Mouse (Mus musculus) neural tube, embryonic 14.5 days (tissue): ENCODE data around the gene Chsy1. TPM values are rescaled to one million over a fixed set of nuclear protein-coding genes. Genes with fewer than 3 reads are reported as not detected.
A peak's percentile ranks its signal among the peaks of the same experiment; 100 is the strongest.

Experiments used
- ATAC-seq: fragments of 200-750 bp; cut with Nextera tagmentation; 2 replicates; pipeline ENCODE4 v1.8.0; 2017; ENCODE audit warnings: low read depth, mild to moderate bottlenecking, moderate TSS enrichment, moderate library complexity
- H3K27ac ChIP-seq: fragments of 300-500 bp; sonication (generic); 2 replicates; pipeline ENCODE4 v1.5.1; 2014; ENCODE audit warnings: low read depth, mild to moderate bottlenecking, control low read depth, low read length, moderate library complexity, mixed read lengths
- H3K27me3 ChIP-seq: fragments of 300-500 bp; sonication (generic); 2 replicates; pipeline ENCODE4 v1.6.1; 2014; ENCODE audit warnings: low read length; ENCODE audit not compliant: control insufficient read depth, insufficient read depth
- H3K36me3 ChIP-seq: fragments of 300-500 bp; sonication (generic); 2 replicates; pipeline ENCODE4 v1.6.1; 2014; ENCODE audit warnings: low read length, mixed read lengths; ENCODE audit not compliant: control insufficient read depth, insufficient read depth
- H3K4me1 ChIP-seq: fragments of 300-500 bp; sonication (generic); 2 replicates; pipeline ENCODE4 v1.6.1; 2014; ENCODE audit warnings: low read length; ENCODE audit not compliant: control insufficient read depth, insufficient read depth
- H3K4me2 ChIP-seq: fragments of 300-500 bp; sonication (generic); 2 replicates; pipeline ENCODE4 v1.6.1; 2014; ENCODE audit warnings: mild to moderate bottlenecking, low read depth, low read length, control low read depth
- H3K4me3 ChIP-seq: fragments of 300-500 bp; sonication (generic); 2 replicates; pipeline ENCODE4 v1.5.1; 2014; ENCODE audit warnings: low read depth, low read length, control low read depth, mixed read lengths
- H3K9ac ChIP-seq: fragments of 300-500 bp; sonication (generic); replicated peaks from 2 replicates; pipeline ENCODE4 v1.6.1; 2014; ENCODE audit warnings: low read depth, mild to moderate bottlenecking, control low read depth, low read length, mixed read lengths
- H3K9me3 ChIP-seq: fragments of 300-500 bp; sonication (generic); 2 replicates; pipeline ENCODE4 v1.6.1; 2016; ENCODE audit warnings: low read length; ENCODE audit not compliant: control insufficient read depth
- WGBS: fragments of 180-500 bp; shearing (Covaris S2); extraction: QIAGEN DNeasy Blood & Tissue Kit; methylation state at CpG from one replicate; pipeline ENCODE4 v1.1.7; 2014; 5-methylcytosine and 5-hydroxymethylcytosine counted together
- polyA plus RNA-seq: library from polyadenylated mRNA; unstranded; fragments of >200 nt; fragmentation: Nextera tagmentation; extraction: Ambion mirVana; gene quantifications from 2 replicates; pipeline ENCODE4 v1.2.1, GENCODE M21; 2014

The Chsy1 gene
- polyA plus RNA-seq, 1 experiment from 2014 or later = 16.4 TPM

GRCm38 (mm10) chr7:66105771-66106170, 3.5 kb upstream of the Chsy1 start:
- Histone ChIP-seq H3K27ac (no peak overlapping the region), H3K27me3 (no peaks in the 10 kb centered on the region), H3K4me1 (peaks cover under 1% of the 10 kb centered on the region; the same call in 1 of the 2 replicates), H3K4me2 (no peak overlapping the region), H3K4me3 (no peak overlapping the region), H3K36me3 (no peaks in the 10 kb centered on the region), H3K9ac (no peak overlapping the region), H3K9me3 (no peaks in the 10 kb centered on the region)
- WGBS = 48% methylated on average over 4 of the region's 4 CpGs
- ATAC-seq = no peak

- WGBS = 78% methylated on average over 7 of the region's 7 CpGs
- no peaks in the 10 kb centered on the region for H3K27me3 ChIP-seq
- peaks cover 8% of the 10 kb centered on the region for H3K4me1 ChIP-seq
- ATAC-seq = no peak
- no peak overlapping the region for H3K27ac ChIP-seq
- H3K9me3 ChIP-seq = no peaks in the 10 kb centered on the region
- H3K36me3 ChIP-seq = no peaks in the 10 kb centered on the region
- no peak overlapping the region for H3K4me3 ChIP-seq
- no peak overlapping the region for H3K9ac ChIP-seq
- H3K4me2 ChIP-seq = no peak overlapping the region
Observed at GRCm38 (mm10) chr7:66106581-66107056, 2.7 kb upstream of the Chsy1 start.

- Histone ChIP-seq H3K4me1 (peaks cover 11% of the 10 kb centered on the region), H3K9me3 (no peaks in the 10 kb centered on the region)
- WGBS = 82% methylated on average over 11 of the region's 11 CpGs
Observed at GRCm38 (mm10) chr7:66107206-66107605, 2.1 kb upstream of the Chsy1 start.

DNA sequence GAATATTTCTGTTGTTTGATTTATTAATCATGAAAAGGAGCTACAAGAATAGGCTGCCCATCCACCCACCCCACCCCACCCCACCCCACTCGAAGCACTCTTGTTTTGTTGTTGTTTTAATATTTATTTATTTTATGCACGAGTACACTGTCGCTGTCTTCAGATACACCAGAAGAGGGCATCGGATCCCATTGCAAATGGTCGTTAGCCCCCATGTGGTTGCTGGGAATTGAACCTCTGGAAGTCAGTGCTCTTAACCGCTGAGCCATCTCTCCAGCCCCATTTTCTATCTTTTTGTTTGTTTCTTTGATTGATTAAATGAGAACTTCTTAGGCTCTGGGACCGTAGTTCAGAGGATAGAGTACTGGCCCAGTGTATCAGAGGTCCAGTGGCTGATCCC, 1.4 kb upstream of the Chsy1 start:
- 10% methylated on average over 7 of the region's 7 CpGs for WGBS
- no peak for ATAC-seq

More at GRCm38 (mm10) chr7:66107206-66107605, 2.1 kb upstream of the Chsy1 start:
- Histone ChIP-seq H3K9ac (no peak overlapping the region), H3K4me2 (no peak overlapping the region), H3K27me3 (no peaks in the 10 kb centered on the region), H3K27ac (no peak overlapping the region), H3K36me3 (no peaks in the 10 kb centered on the region), H3K4me3 (no peak overlapping the region)
- ATAC-seq = no peak

GRCm38 (mm10) chr7:66109855-66110635, 730 bp downstream of the Chsy1 start:
- WGBS = under 1% methylated on average over 37 of the region's 77 CpGs
- Histone ChIP-seq H3K4me3 (peak overlapping the region; percentile 84), H3K4me1 (peaks cover 15% of the 10 kb centered on the region), H3K36me3 (no peaks in the 10 kb centered on the region), H3K9me3 (no peaks in the 10 kb centered on the region), H3K9ac (peak overlapping the region; percentile 92), H3K27me3 (no peaks in the 10 kb centered on the region), H3K27ac (peak overlapping the region; percentile 93), H3K4me2 (peak overlapping the region; percentile 68)
- peak; percentile 39 for ATAC-seq

More for the DNA sequence above, 1.4 kb upstream of the Chsy1 start:
- Histone ChIP-seq H3K27ac (no peak overlapping the region), H3K4me3 (no peak overlapping the region), H3K4me2 (no peak overlapping the region), H3K36me3 (no peaks in the 10 kb centered on the region), H3K9me3 (no peaks in the 10 kb centered on the region), H3K9ac (no peak overlapping the region), H3K4me1 (peaks cover 12% of the 10 kb centered on the region), H3K27me3 (no peaks in the 10 kb centered on the region)

- H3K4me3 ChIP-seq = peak overlapping the region; percentile 84
- peak overlapping the region; percentile 93 for H3K27ac ChIP-seq
- peaks cover 15% of the 10 kb centered on the region for H3K4me1 ChIP-seq
- peak overlapping the region; percentile 92 for H3K9ac ChIP-seq
- H3K36me3 ChIP-seq = no peaks in the 10 kb centered on the region
- WGBS = 4% methylated on average over 10 of the region's 10 CpGs
- no peaks in the 10 kb centered on the region for H3K9me3 ChIP-seq
- no peak for ATAC-seq
- no peaks in the 10 kb centered on the region for H3K27me3 ChIP-seq
- H3K4me2 ChIP-seq = peak overlapping the region; percentile 68
Observed at GRCm38 (mm10) chr7:66110636-66111112, 1.4 kb downstream of the Chsy1 start.

GRCm38 (mm10) chr7:66111211-66111610, 1.9 kb downstream of the Chsy1 start:
- H3K4me3 ChIP-seq = peak overlapping the region; percentile 84
- WGBS = 52% methylated on average over 10 of the region's 10 CpGs
- no peaks in the 10 kb centered on the region for H3K9me3 ChIP-seq
- no peak overlapping the region; the same call in 1 of the 2 replicates for H3K27ac ChIP-seq
- peak overlapping the region; percentile 92; the same call in 1 of the 2 replicates for H3K9ac ChIP-seq
- peaks cover 15% of the 10 kb centered on the region for H3K4me1 ChIP-seq
- no peaks in the 10 kb centered on the region for H3K36me3 ChIP-seq
- peak overlapping the region; percentile 68 for H3K4me2 ChIP-seq
- no peaks in the 10 kb centered on the region for H3K27me3 ChIP-seq
- ATAC-seq = no peak

DNA sequence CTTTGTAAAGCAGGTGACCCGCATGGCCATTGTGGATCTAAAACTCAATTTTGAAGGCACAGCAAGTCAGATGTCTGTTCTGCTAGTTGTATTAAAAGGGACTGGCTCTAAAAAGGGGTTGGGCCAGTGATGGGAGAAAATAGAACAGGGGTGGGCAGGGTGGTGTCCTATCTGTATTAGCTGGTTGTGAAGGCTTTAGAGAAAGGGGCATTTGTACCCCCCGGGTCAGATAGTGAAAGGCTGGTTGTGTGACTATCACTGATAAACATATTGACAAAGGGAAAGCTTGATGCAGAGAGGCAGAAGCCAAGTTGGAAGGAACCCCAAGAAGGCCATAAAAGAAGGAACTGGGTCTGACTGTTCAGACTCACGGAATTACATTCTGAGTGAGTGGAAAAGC, 4.2 kb downstream of the Chsy1 start:
- Histone ChIP-seq H3K4me3 (no peak overlapping the region), H3K27ac (no peak overlapping the region), H3K36me3 (no peaks in the 10 kb centered on the region), H3K9ac (no peak overlapping the region), H3K4me2 (no peak overlapping the region), H3K9me3 (no peaks in the 10 kb centered on the region), H3K27me3 (no peaks in the 10 kb centered on the region), H3K4me1 (peaks cover 15% of the 10 kb centered on the region)
- WGBS = 86% methylated on average over 3 of the region's 3 CpGs
- ATAC-seq = no peak

GRCm38 (mm10) chr7:66115821-66116343, 6.6 kb downstream of the Chsy1 start:
- Histone ChIP-seq H3K4me1 (peaks cover 25% of the 10 kb centered on the region), H3K4me2 (no peak overlapping the region), H3K27me3 (no peaks in the 10 kb centered on the region), H3K9me3 (no peaks in the 10 kb centered on the region), H3K36me3 (no peaks in the 10 kb centered on the region), H3K9ac (no peak overlapping the region), H3K4me3 (no peak overlapping the region), H3K27ac (no peak overlapping the region)
- no peak for ATAC-seq
- 85% methylated on average over 11 of the region's 11 CpGs for WGBS
